Mouse (Mus musculus) limb, embryonic 14.5 days (tissue): Measurements from ENCODE around the gene Isg15. TPM values are rescaled to one million over a fixed set of nuclear protein-coding genes. Genes with fewer than 3 reads are reported as not detected.

Source experiments
- ATAC-seq: fragments of 200-750 bp; cut with Nextera tagmentation; 2 replicates; pipeline ENCODE4 v1.8.0; 2017; ENCODE audit warnings: low read depth, moderate number of reproducible peaks, moderate TSS enrichment; ENCODE audit not compliant: low FRiP score
- DNase-seq: peaks from one replicate; pipeline ENCODE4 v3.0.0-alpha.2; 2015; ENCODE audit warnings: low spot score
- H3K27ac ChIP-seq: fragments of 300-500 bp; sonication (generic); replicated peaks from 2 replicates; pipeline ENCODE4 v1.5.1; 2014; ENCODE audit warnings: low read depth, mild to moderate bottlenecking, low read length, moderate library complexity, mixed read lengths
- H3K27me3 ChIP-seq: fragments of 300-500 bp; sonication (generic); 2 replicates; pipeline ENCODE4 v1.6.1; 2014; ENCODE audit warnings: low read length, mixed read lengths; ENCODE audit not compliant: control insufficient read depth, insufficient read depth
- H3K36me3 ChIP-seq: fragments of 300-500 bp; sonication (generic); 2 replicates; pipeline ENCODE4 v1.6.1; 2014; ENCODE audit warnings: mild to moderate bottlenecking, low read length, moderate library complexity, mixed read lengths; ENCODE audit not compliant: control insufficient read depth, insufficient read depth
- H3K4me1 ChIP-seq: fragments of 300-500 bp; sonication (generic); 2 replicates; pipeline ENCODE4 v1.6.1; 2014; ENCODE audit warnings: antibody characterized with exemption, low read length, mixed read lengths; ENCODE audit not compliant: control insufficient read depth, insufficient read depth
- H3K4me2 ChIP-seq: fragments of 300-500 bp; sonication (generic); replicated peaks from 2 replicates; pipeline ENCODE4 v1.6.1; 2014; ENCODE audit warnings: low read depth, mild to moderate bottlenecking, low read length, moderate library complexity; ENCODE audit not compliant: severe bottlenecking
- H3K4me3 ChIP-seq: fragments of 300-500 bp; sonication (generic); replicated peaks from 2 replicates; pipeline ENCODE4 v1.5.1; 2014; ENCODE audit warnings: low read length
- H3K9ac ChIP-seq: fragments of 300-500 bp; sonication (generic); 2 replicates; pipeline ENCODE4 v1.6.1; 2014; ENCODE audit warnings: mild to moderate bottlenecking, low read depth, low read length, moderate library complexity; ENCODE audit not compliant: severe bottlenecking
- H3K9me3 ChIP-seq: fragments of 300-500 bp; sonication (generic); 2 replicates; pipeline ENCODE4 v1.6.1; 2016; ENCODE audit warnings: low read length; ENCODE audit not compliant: control insufficient read depth
- POLR2A ChIP-seq: fragments of 200-500 bp; IDR thresholded peaks from 2 replicates; pipeline ENCODE4 v1.8.0; 2012; ENCODE audit warnings: inconsistent platforms, mild to moderate bottlenecking, moderate library complexity, borderline replicate concordance; ENCODE audit not compliant: insufficient read depth, insufficient read length; ENCODE audit errors: extremely low read depth
- WGBS: fragments of 180-500 bp; shearing (Covaris S2); extraction: QIAGEN DNeasy Blood & Tissue Kit; methylation state at CpG from one replicate; pipeline ENCODE4 v1.1.7; 2014; 5-methylcytosine and 5-hydroxymethylcytosine counted together
- polyA plus RNA-seq, 2 experiments: library from polyadenylated mRNA; depleted of rRNA in 1 of 2; stranded (reverse) in 1 of 2; unstranded in 1 of 2; fragments of >200 nt; fragmentation: Nextera tagmentation in 1 of 2; extraction: Ambion mirVana in 1 of 2; gene quantifications; 2 replicates each; pipeline versions ENCODE4 v1.2.1 to v1.2.3; 2012 to 2014

The Isg15 gene
- polyA plus RNA-seq, 2 experiments = 0.26 to 1.4 TPM

- ATAC-seq (no peak), DNase-seq (no peak)
- Histone ChIP-seq H3K4me3 (no peak overlapping the region), H3K4me1 (peaks cover 30% of the 10 kb centered on the region), H3K27me3 (no peaks in the 10 kb centered on the region), H3K9ac (no peak overlapping the region), H3K36me3 (peaks cover 45% of the 10 kb centered on the region), H3K27ac (peak overlapping the region; percentile 34; the same call in 1 of the 2 replicates), H3K4me2 (no peak overlapping the region), H3K9me3 (no peaks in the 10 kb centered on the region)
- no peak for TF ChIP-seq POLR2A
- WGBS = 78% methylated on average over 5 of the region's 5 CpGs
Measured at GRCm38 (mm10) chr4:156188162-156188810, 12.3 kb downstream of the Isg15 start.

GRCm38 (mm10) chr4:156185950-156186850 lies 14.4 kb downstream of the Isg15 start:
- Histone ChIP-seq H3K4me3 (peak overlapping the region; percentile 20), H3K4me2 (peak overlapping the region; percentile 40), H3K9ac (peak overlapping the region; percentile 47), H3K27me3 (no peaks in the 10 kb centered on the region), H3K4me1 (peaks cover 24% of the 10 kb centered on the region), H3K9me3 (no peaks in the 10 kb centered on the region), H3K36me3 (peaks cover 44% of the 10 kb centered on the region), H3K27ac (no peak overlapping the region)
- DNase-seq (no peak), ATAC-seq (no peak)
- 17% methylated on average over 31 of the region's 31 CpGs for WGBS
- no peak for TF ChIP-seq POLR2A

- no peaks in the 10 kb centered on the region for H3K27me3 ChIP-seq
- no peaks in the 10 kb centered on the region for H3K9me3 ChIP-seq
- ATAC-seq (no peak), DNase-seq (no peak)
- peak overlapping the region; percentile 20; the same call in 1 of the 2 replicates for H3K4me3 ChIP-seq
- TF ChIP-seq POLR2A = no peak
- H3K9ac ChIP-seq = peak overlapping the region; percentile 47; the same call in 1 of the 2 replicates
- peaks cover 38% of the 10 kb centered on the region for H3K36me3 ChIP-seq
- WGBS = 89% methylated on average over 13 of the region's 13 CpGs
- peaks cover 24% of the 10 kb centered on the region for H3K4me1 ChIP-seq
- peak overlapping the region; percentile 40; the same call in 1 of the 2 replicates for H3K4me2 ChIP-seq
- H3K27ac ChIP-seq = no peak overlapping the region
Measured at GRCm38 (mm10) chr4:156185456-156185949, 15.1 kb downstream of the Isg15 start.

DNA sequence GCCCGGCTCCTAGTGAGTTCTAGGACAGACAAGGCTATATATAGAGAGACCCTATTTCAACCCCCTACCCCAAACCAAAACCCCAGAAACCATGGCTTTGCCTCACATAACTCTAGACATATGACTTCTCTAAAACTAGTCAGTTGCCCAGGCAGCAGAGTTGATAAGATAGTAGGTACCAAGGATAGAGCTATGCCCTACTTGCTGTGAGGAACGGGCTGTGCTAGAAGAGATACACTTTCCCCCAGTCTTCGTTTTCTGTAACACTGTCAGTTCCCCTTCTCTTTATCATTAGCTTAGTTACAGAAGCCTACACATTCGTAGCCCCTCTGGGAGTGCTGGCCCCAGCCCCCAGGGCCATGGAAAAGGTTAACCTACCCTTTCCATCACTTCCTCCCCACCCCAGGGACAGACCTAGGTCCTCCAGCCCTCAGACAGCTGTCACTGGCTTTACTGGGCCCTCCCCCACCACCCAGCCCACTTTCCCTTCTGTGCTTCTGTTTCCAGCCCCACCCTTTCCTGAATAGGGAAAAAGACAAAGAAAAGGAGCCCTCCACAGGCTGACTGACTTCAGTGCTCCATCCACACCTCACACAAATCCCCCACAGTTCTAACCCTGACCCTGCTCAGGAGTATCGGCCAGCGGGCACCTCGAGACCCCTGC lies 16.2 kb downstream of the Isg15 start:
- Histone ChIP-seq H3K27ac (no peak overlapping the region), H3K4me3 (no peak overlapping the region), H3K27me3 (no peaks in the 10 kb centered on the region), H3K4me2 (no peak overlapping the region), H3K9ac (no peak overlapping the region), H3K36me3 (peaks cover 43% of the 10 kb centered on the region), H3K9me3 (no peaks in the 10 kb centered on the region), H3K4me1 (peaks cover 23% of the 10 kb centered on the region)
- ATAC-seq (no peak), DNase-seq (no peak)
- TF ChIP-seq POLR2A = no peak
- WGBS = 92% methylated on average over 7 of the region's 7 CpGs

GRCm38 (mm10) chr4:156183747-156184146 lies 16.9 kb downstream of the Isg15 start:
- 87% methylated on average over 5 of the region's 5 CpGs for WGBS

More at GRCm38 (mm10) chr4:156183747-156184146, 16.9 kb downstream of the Isg15 start:
- peaks cover 50% of the 10 kb centered on the region for H3K36me3 ChIP-seq
- no peak overlapping the region for H3K27ac ChIP-seq
- H3K4me1 ChIP-seq = peaks cover 16% of the 10 kb centered on the region
- H3K4me2 ChIP-seq = no peak overlapping the region
- H3K9me3 ChIP-seq = no peaks in the 10 kb centered on the region
- no peak for ATAC-seq
- no peaks in the 10 kb centered on the region for H3K27me3 ChIP-seq
- no peak for TF ChIP-seq POLR2A
- H3K4me3 ChIP-seq = no peak overlapping the region
- DNase-seq = no peak
- no peak overlapping the region for H3K9ac ChIP-seq
